Mouse (Mus musculus) G1E (cell line): ENCODE data around the gene Iqgap2.

ENCODE experiments used
- CTCF ChIP-seq: IDR thresholded peaks from 2 replicates; pipeline ENCODE4 v1.5.1; 2012; ENCODE audit warnings: low read depth, low read length, inconsistent platforms, mixed read lengths
- GATA1 ChIP-seq: IDR thresholded peaks from 2 replicates; pipeline ENCODE4 v1.6.1; 2012; ENCODE audit warnings: borderline replicate concordance, low read length, inconsistent platforms, mixed read lengths
- GATA2 ChIP-seq: IDR thresholded peaks from 2 replicates; pipeline ENCODE4 v1.6.1; 2012; ENCODE audit warnings: low read depth, low read length, inconsistent platforms, borderline replicate concordance
- POLR2AphosphoS5 ChIP-seq: IDR thresholded peaks from 2 replicates; pipeline ENCODE4 v1.6.1; 2012; ENCODE audit warnings: low read depth, low read length, inconsistent platforms; ENCODE audit not compliant: insufficient replicate concordance
- TAL1 ChIP-seq: conservative IDR thresholded peaks from 2 replicates; pipeline ENCODE4 v1.6.1; 2012; ENCODE audit warnings: low read depth, low read length, inconsistent platforms, mixed read lengths

DNA sequence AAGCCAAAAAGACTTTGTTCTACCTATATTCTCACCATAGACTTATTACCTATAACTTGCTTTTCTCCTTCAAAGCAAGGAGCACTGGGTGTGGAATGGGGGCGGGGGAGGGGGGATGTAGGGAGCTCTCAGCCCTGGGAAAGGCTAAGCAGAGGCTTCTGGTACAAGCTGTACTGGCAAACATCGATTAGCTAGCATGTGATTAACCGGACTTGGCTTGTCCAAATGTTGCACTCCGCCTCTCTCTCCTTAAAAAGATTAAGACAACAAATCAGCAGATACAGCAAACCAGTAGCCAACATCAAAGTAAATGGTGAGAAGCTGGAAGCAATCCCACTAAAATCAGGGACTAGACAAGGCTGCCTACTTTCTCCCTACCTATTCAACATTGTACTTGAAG, 36.2 kb downstream of the Iqgap2 start:
- no peak for TF ChIP-seq TAL1
- TF ChIP-seq CTCF = no peak
- no peak for TF ChIP-seq POLR2AphosphoS5
- no peak for TF ChIP-seq GATA1
- no peak for TF ChIP-seq GATA2
